Mouse (Mus musculus): ENCODE results near the gene Uts2r.

Uts2r gene

GRCm38 (mm10) chr11:121159971-121160370, at the start of gene Uts2r:
Gene Uts2r, plus strand, starts transcription at chr11:121160271.
- DNase-seq (ENCODE audit: low spot score in 2 of 2): no peak

DNA sequence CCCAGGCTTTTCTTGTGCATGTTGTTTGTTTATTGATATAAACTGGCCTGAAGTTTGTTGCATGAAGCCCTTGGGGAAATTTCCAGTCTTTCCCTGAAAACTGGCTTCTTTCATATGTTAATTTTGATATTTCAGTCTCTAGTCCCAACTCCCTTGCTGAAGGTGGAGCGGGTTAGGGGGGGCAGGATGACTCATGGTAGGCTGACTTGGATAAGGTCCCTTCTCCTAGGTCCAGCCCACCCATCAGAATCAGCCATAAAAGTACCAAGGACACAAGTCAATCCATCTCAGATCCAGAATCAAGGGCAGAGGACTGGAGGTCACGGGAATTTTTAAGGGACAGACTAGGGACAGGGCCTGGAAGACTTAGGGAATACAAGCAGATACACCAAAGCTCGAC, 49.0 kb upstream of the Uts2r start:
- DNase-seq (ENCODE audit: low spot score in 2 of 2): no peak

GRCm38 (mm10) chr11:121111601-121112000, 48.5 kb upstream of the Uts2r start:
- DNase-seq (ENCODE audit: low spot score in 2 of 2): no peak

- no peak for DNase-seq (ENCODE audit: low spot score in 2 of 2)
Observed at GRCm38 (mm10) chr11:121112091-121112775, 47.8 kb upstream of the Uts2r start.

DNA sequence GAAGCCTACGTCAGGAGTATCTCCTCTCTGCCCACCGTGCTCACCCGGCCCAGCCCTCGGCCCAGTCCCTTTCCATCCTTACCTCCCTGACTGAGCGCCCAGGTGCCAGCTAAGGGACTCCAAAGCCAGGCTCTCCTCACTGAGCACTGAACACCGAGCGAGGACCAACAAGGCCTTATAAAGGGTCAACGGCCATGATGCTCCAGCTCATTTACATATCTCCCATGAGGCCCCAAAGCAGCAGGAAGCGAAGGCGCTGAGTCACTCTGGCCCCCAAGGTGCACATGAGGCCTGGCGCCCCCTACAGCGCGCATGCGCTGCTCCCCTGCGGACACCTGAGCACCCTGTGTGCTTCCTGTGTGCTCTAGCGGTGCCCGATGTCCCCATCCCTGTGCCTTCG, 42.0 kb upstream of the Uts2r start:
- no peak for DNase-seq (ENCODE audit: low spot score in 2 of 2)

DNA sequence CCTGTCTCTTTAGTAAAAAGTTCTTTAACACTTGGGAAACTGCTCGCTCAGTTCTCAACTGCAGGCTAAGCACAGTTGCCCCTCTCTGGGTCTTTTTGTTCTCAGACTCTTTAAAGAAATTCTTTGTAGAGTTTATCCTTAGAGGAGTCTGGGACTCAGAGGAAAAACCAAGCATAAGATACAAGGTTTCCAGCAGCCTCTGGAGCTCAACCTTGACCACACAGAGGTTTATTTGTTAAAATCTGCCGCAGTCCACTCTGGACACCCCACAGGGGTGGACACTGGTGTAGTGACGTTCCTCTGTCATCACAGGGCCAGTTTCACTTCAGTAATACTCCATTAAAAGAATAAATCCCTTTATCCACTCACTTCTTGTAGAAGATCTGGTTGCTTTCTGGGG, 41.5 kb upstream of the Uts2r start, which contains the start of gene Tex19.2:
Tex19.2 (minus strand) TSS at position 101 of the 400 bp plus-strand sequence.
- DNase-seq (ENCODE audit: low spot score in 2 of 2): no peak

DNA sequence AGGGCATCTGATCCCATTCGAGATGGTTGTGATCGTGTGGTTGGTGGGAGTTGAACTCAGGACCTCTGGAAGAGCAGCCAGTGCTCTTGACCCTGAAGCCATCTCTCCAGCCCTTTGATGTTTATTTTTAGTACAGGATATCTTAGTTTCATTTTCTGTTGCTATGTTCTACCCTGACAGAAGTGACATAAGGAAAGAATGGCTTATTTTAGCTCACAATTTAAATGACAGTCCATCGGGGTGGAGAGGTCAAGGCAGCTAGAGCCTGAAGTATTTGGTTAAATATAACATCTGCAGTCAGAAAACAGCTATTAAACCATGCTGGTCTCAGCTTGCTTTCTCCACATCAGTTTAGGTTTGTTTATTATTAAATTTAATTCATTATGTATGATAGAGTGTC, 38.9 kb upstream of the Uts2r start:
- no peak for DNase-seq (ENCODE audit: low spot score in 2 of 2)

GRCm38 (mm10) chr11:121122024-121122670, 37.9 kb upstream of the Uts2r start:
- no peak for DNase-seq (ENCODE audit: low spot score in 2 of 2)

GRCm38 (mm10) chr11:121123438-121123837, 36.6 kb upstream of the Uts2r start:
- no peak for DNase-seq (ENCODE audit: low spot score in 2 of 2)

DNA sequence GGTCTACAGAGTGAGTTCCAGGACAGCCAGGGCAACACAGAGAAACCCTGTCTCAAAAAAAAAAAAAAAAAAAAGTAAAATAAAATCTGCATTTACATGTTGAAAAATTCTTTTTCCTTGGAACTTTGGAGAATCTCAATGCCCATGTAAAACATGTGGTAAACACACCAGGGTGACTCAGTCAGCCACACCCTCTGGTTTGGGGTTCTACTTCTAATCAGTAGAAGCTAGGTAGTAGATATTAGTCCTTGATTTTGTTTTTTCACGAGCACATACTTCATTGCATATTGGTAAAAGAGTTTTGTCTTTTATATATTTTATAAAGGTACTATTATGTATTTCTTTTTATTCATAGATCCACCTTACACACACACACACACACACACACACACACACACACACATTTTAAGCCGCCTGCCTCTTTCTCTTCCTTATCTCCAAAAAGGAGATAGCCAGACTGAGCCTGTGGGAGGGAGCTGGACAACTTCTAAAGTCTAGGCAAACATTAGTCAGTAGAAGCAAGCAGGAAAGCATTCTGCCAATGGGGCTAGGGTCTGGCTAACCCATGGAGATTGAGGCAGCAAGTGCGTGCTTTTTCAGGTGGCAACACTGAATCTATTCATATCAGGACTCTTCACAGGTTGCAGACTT, 34.4 kb upstream of the Uts2r start:
- no peak for DNase-seq (ENCODE audit: low spot score in 2 of 2)

DNA sequence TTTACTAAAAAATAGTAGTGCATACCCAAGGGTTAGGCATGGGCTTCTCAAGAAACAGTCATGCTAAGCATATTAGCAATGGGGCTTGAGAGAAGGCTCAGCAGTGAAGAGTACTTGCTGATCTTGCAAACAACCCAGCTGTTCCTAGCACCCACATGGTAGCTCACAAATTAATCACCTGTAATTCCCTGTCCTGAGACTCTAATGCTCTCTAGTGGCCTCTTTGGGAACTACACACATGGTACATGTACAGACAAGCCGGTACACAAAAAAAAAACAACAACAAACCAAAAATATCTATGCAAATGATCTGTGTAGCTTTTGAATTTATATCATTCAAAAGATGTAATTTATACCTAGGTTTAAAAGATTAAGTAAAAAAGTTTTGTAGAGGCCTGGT, 33.7 kb upstream of the Uts2r start:
- DNase-seq (ENCODE audit: low spot score in 2 of 2): no peak

- DNase-seq (ENCODE audit: low spot score in 2 of 2): no peak
Observed at GRCm38 (mm10) chr11:121127441-121127840, 32.6 kb upstream of the Uts2r start.

DNA sequence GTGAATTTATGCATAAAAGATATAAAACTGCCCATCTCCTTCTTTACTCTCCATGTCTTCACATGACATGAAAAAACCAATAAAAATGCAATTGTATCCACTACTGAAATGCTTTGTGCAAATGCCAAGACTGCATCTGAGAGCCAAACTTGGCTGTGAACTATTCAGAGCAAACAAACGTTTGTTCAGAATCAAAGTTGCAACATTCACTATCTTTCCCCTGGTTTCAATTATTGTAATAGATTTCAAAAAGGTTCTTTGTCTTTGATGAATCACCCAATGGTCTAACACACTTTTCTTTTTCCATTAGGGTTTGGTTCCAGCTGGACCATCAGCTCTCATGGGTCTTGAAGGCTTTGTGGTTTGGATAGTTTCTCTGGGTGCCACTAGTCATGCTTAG, 30.5 kb upstream of the Uts2r start:
- no peak for DNase-seq (ENCODE audit: low spot score in 2 of 2)

DNA sequence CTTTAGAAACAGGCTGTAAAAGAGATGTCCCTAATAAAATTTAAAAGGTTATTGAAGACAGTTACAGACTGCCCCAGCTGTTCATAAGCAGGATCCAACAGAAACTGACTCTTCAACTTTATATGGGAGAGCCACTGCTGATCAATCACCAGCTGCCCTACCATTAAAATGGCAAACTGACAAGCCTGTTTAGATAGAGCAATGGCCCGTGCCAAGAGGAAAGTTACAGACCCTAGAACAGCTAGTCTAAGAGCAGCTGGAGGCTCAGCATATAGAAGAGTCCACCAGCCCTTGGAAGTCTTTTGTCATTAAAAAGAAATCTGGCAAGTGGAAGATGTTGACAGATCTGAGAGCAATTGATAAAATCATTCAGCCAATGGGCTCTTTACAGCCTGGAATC, 25.5 kb upstream of the Uts2r start:
- no peak for DNase-seq (ENCODE audit: low spot score in 2 of 2)

GRCm38 (mm10) chr11:121137682-121138081, 22.4 kb upstream of the Uts2r start:
- DNase-seq (ENCODE audit: low spot score in 2 of 2): no peak

GRCm38 (mm10) chr11:121138732-121139131, 21.3 kb upstream of the Uts2r start:
- no peak for DNase-seq (ENCODE audit: low spot score in 2 of 2)

- DNase-seq (ENCODE audit: low spot score in 2 of 2): no peak
Observed at GRCm38 (mm10) chr11:121143325-121144015, 16.6 kb upstream of the Uts2r start.

- peak in 1 of 2 experiments; percentile 20 for DNase-seq (ENCODE audit: low spot score in 2 of 2)
Observed at GRCm38 (mm10) chr11:121145865-121146264, 14.2 kb upstream of the Uts2r start, which contains the start of gene Tex19.1. Gene Tex19.1, plus strand, starts transcription at chr11:121146143.

- no peak for DNase-seq (ENCODE audit: low spot score in 2 of 2)
Observed at GRCm38 (mm10) chr11:121148193-121148592, 11.9 kb upstream of the Uts2r start.

GRCm38 (mm10) chr11:121154203-121154602, 5.9 kb upstream of the Uts2r start:
- DNase-seq (ENCODE audit: low spot score in 2 of 2): no peak

- DNase-seq (ENCODE audit: low spot score in 2 of 2): no peak
Observed at GRCm38 (mm10) chr11:121156411-121156891, 3.6 kb upstream of the Uts2r start.

Measured in spleen, postnatal 10 days (tissue).